Mouse (Mus musculus) thymus, adult 2 months (tissue): ENCODE measurements around the gene Lepr. TPM values are rescaled to one million over a fixed set of nuclear protein-coding genes. Genes with fewer than 3 reads are reported as not detected.

Experiments
- DNase-seq: peaks from one replicate; pipeline ENCODE4 v3.0.0; 2021
- H3K27ac ChIP-seq: fragments of 200-500 bp; 2 replicates; pipeline ENCODE4 v1.5.1; 2012; ENCODE audit warnings: low read length, control low read depth; ENCODE audit not compliant: control insufficient read depth, insufficient read depth
- H3K27me3 ChIP-seq: fragments of 200-500 bp; 2 replicates; pipeline ENCODE4 v1.6.1; 2012; ENCODE audit warnings: mild to moderate bottlenecking, low read length, moderate library complexity, mixed read lengths; ENCODE audit not compliant: control insufficient read depth, insufficient read depth
- H3K36me3 ChIP-seq: fragments of 200-500 bp; 2 replicates; pipeline ENCODE4 v1.6.1; 2012; ENCODE audit warnings: mild to moderate bottlenecking, low read length, moderate library complexity; ENCODE audit not compliant: control insufficient read depth, insufficient read depth
- H3K4me1 ChIP-seq: fragments of 200-500 bp; replicated peaks from 2 replicates; pipeline ENCODE4 v1.6.1; 2012; ENCODE audit warnings: low read length; ENCODE audit not compliant: control insufficient read depth, insufficient read depth
- H3K4me3 ChIP-seq: fragments of 200-500 bp; 2 replicates; pipeline ENCODE4 v1.5.1; 2012; ENCODE audit warnings: mild to moderate bottlenecking, low read length, control low read depth, moderate library complexity; ENCODE audit not compliant: control insufficient read depth, insufficient read depth
- CTCF ChIP-seq: fragments of 200-500 bp; IDR thresholded peaks from 2 replicates; pipeline ENCODE4 v1.5.1; 2012; ENCODE audit warnings: mild to moderate bottlenecking, control low read depth, low read length, moderate library complexity, borderline replicate concordance; ENCODE audit not compliant: control insufficient read depth, poor library complexity, insufficient read depth; ENCODE audit errors: extremely low read depth
- POLR2A ChIP-seq: fragments of 200-500 bp; IDR thresholded peaks from 2 replicates; pipeline ENCODE4 v1.6.1; 2012; ENCODE audit warnings: mild to moderate bottlenecking, low read length, control low read depth, moderate library complexity; ENCODE audit not compliant: control insufficient read depth, poor library complexity, insufficient read depth; ENCODE audit errors: extremely low read depth
- WGBS: fragments of 180-500 bp; shearing (Covaris S2); methylation state at CpG from one replicate; pipeline ENCODE4 v1.1.7; 2018; 5-methylcytosine and 5-hydroxymethylcytosine counted together
- polyA plus RNA-seq: library from polyadenylated mRNA; depleted of rRNA; stranded (reverse); fragments of >200 nt; gene quantifications from 2 replicates; pipeline ENCODE4 v1.2.3, GENCODE M21; 2012

Gene Lepr
- polyA plus RNA-seq, 1 experiment: 3.6 TPM

GRCm38 (mm10) chr4:101711100-101711499 is 6.1 kb upstream of the Lepr start:
- TF ChIP-seq CTCF (no peak), POLR2A (no peak)
- Histone ChIP-seq H3K36me3 (no peaks in the 10 kb centered on the region), H3K4me3 (no peak overlapping the region), H3K27ac (no peak overlapping the region), H3K4me1 (no peaks in the 10 kb centered on the region), H3K27me3 (no peaks in the 10 kb centered on the region)
- no peak for DNase-seq
- 93% methylated on average over 4 of the region's 4 CpGs for WGBS

- no peaks in the 10 kb centered on the region for H3K36me3 ChIP-seq
- no peak overlapping the region for H3K27ac ChIP-seq
- no peak for TF ChIP-seq POLR2A
- TF ChIP-seq CTCF: no peak
- H3K27me3 ChIP-seq: no peaks in the 10 kb centered on the region; the same call in 1 of the 2 replicates
- DNase-seq: no peak
- WGBS: 72% methylated on average over 1 of the region's 1 CpGs
- no peak overlapping the region for H3K4me3 ChIP-seq
- H3K4me1 ChIP-seq: no peaks in the 10 kb centered on the region
Measured at GRCm38 (mm10) chr4:101712563-101712962, 4.6 kb upstream of the Lepr start.

- Histone ChIP-seq H3K27me3 (no peaks in the 10 kb centered on the region; the same call in 1 of the 2 replicates), H3K4me1 (no peaks in the 10 kb centered on the region), H3K36me3 (no peaks in the 10 kb centered on the region), H3K27ac (no peak overlapping the region), H3K4me3 (no peak overlapping the region)
- no peak for DNase-seq
- WGBS: 97% methylated on average over 8 of the region's 8 CpGs
- no peak for TF ChIP-seq POLR2A
Measured at GRCm38 (mm10) chr4:101715302-101715701, 1.9 kb upstream of the Lepr start.

- Histone ChIP-seq H3K4me1 (no peaks in the 10 kb centered on the region), H3K27ac (no peak overlapping the region), H3K27me3 (no peaks in the 10 kb centered on the region; the same call in 1 of the 2 replicates), H3K36me3 (no peaks in the 10 kb centered on the region), H3K4me3 (no peak overlapping the region)
- TF ChIP-seq POLR2A: no peak
- no peak for TF ChIP-seq CTCF
- WGBS: 92% methylated on average over 6 of the region's 6 CpGs
- no peak for DNase-seq
Measured at GRCm38 (mm10) chr4:101715805-101716204, 1.4 kb upstream of the Lepr start.

- WGBS: 38% methylated on average over 5 of the region's 5 CpGs
- no peak overlapping the region for H3K4me3 ChIP-seq
Measured at GRCm38 (mm10) chr4:101718991-101719580, 1.9 kb downstream of the Lepr start.

GRCm38 (mm10) chr4:101721705-101722104 is 4.5 kb downstream of the Lepr start:
- H3K4me1 ChIP-seq: no peaks in the 10 kb centered on the region
- no peak overlapping the region for H3K4me3 ChIP-seq
- no peak overlapping the region for H3K27ac ChIP-seq
- TF ChIP-seq CTCF: no peak
- no peak for TF ChIP-seq POLR2A
- no peaks in the 10 kb centered on the region for H3K36me3 ChIP-seq
- WGBS: 47% methylated on average over 4 of the region's 4 CpGs
- no peaks in the 10 kb centered on the region; the same call in 1 of the 2 replicates for H3K27me3 ChIP-seq
- DNase-seq: no peak

More at GRCm38 (mm10) chr4:101718991-101719580, 1.9 kb downstream of the Lepr start:
- H3K36me3 ChIP-seq: no peaks in the 10 kb centered on the region
- TF ChIP-seq POLR2A: no peak
- no peak for TF ChIP-seq CTCF
- DNase-seq: no peak
- H3K4me1 ChIP-seq: no peaks in the 10 kb centered on the region
- no peak overlapping the region for H3K27ac ChIP-seq
- no peaks in the 10 kb centered on the region; the same call in 1 of the 2 replicates for H3K27me3 ChIP-seq

- Histone ChIP-seq H3K4me3 (no peak overlapping the region), H3K36me3 (no peaks in the 10 kb centered on the region), H3K4me1 (no peaks in the 10 kb centered on the region), H3K27ac (no peak overlapping the region), H3K27me3 (no peaks in the 10 kb centered on the region)
- TF ChIP-seq CTCF (no peak), POLR2A (no peak)
- no peak for DNase-seq
- WGBS: 97% methylated on average over 2 of the region's 2 CpGs
Measured at GRCm38 (mm10) chr4:101741973-101742372, 24.8 kb downstream of the Lepr start.
